Mouse (Mus musculus) R1 (cell line): ENCODE measurements at regions not wholly inside any gene's neighbourhood (a gene's known extent, or its start where the extent isn't known, plus 50 kb on each side); places are given as distances from the start of the nearest gene placed in this dataset.

Experiments
- DNase-seq: peaks from one replicate; pipeline ENCODE4 v3.0.0-alpha.2; 2018; ENCODE audit warnings: low read depth, low spot score

GRCm38 (mm10) chr16:78015401-78015800 lies 285.9 kb upstream of the Cxadr start:
- DNase-seq: no peak

- DNase-seq: no peak
These were observed 288.1 kb upstream of the Cxadr start for GRCm38 (mm10) chr16:78013049-78013819.

- no peak for DNase-seq
These were observed 297.3 kb upstream of the Cxadr start for GRCm38 (mm10) chr16:78004016-78004415.

- DNase-seq: no peak
These were observed 308.3 kb upstream of the Cxadr start for GRCm38 (mm10) chr16:77992986-77993385.

DNA sequence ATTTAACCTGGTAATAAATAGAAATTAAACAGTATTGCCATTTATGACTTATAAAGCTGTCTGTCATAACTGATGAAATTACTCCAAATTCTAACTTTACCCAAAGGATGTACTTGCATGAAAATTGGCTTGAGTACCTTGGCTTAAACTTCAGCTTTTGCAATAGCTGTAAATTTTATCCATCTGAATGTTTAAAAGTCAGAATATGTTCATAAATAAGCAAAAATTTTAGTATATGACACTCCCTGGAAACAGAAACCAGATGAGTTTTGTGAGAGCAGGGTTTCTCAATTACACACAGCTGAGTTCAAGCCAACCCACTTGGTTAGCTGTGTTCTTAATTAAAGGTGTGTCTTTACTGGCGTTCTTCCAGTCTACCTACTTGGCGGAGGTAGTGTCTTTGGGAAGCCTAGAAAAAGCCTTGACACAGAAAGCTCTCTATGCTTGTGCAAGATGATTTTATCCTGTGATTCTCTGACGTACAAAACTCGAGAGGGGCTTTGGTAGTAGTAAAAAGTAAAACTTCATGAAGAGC lies 311.4 kb upstream of the Cxadr start:
- no peak for DNase-seq

DNA sequence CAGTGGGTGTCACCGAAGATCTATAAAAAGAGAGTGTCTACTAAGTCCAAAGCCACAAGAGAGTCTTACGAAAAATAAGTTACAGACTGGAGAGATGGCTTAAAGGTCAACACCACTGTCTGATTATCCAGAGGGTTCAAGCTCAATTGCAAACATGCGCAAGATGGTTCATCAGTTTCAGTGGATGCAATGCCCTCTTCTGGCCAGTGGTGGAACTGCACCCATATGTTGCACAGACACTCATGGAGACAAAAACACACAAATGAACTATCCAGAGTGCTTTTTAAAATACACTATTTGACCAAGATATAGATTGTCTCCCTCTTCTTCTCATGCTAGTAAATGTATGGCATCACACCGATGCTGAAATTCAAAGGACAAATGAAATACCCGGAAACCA lies 312.1 kb upstream of the Cxadr start:
- peak; percentile 46 for DNase-seq

GRCm38 (mm10) chr16:77986884-77987529 lies 314.3 kb upstream of the Cxadr start:
- DNase-seq: no peak

- DNase-seq: no peak
These were observed 346.9 kb upstream of the Gm11146 start for GRCm38 (mm10) chr16:77948785-77949184.

- no peak for DNase-seq
These were observed 343.5 kb upstream of the Gm11146 start for GRCm38 (mm10) chr16:77945442-77945841.

GRCm38 (mm10) chr16:77931025-77931723 lies 329.3 kb upstream of the Gm11146 start:
- DNase-seq: no peak

DNA sequence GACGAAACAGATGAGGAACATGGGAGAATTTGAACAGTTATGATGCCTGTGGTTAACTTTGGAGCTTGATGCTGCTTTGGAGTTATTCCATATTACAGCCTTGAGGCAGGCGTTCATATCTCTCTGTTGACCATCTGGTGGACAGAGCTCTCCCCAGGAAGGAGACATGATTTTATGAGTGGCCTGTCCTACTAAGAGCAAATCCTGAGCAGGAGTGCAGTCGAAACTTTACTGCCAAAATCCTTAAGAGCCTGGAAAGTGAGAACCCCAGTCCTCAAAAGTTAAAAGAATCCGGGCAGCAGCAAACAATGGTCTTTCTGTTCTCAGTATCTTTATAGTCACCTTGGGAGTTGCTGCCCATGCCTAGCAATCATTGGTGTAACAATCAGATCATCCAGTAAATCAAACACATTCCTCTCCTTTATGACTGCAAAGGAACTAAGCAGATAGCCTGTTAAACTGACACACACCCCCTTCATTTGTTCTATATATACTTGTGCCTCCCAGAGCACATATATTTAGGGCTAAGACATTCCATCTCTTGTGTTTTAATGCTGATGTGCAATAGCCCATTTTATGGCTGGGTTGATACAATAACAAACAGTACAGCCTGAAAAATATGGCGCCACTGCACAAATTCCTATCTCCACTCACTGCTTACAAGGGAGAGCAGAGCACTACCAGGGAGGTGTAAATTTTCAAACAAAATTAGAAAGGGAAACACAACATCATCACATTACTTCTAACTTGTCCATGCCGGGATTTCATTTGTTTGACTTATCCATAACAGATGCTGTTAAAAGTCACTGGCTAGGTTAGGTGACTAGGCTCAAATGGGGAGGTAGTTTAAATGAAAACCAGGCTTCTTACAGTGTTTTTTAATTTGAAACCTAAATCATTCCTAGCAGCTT lies 312.5 kb upstream of the Gm11146 start:
- DNase-seq: no peak

DNA sequence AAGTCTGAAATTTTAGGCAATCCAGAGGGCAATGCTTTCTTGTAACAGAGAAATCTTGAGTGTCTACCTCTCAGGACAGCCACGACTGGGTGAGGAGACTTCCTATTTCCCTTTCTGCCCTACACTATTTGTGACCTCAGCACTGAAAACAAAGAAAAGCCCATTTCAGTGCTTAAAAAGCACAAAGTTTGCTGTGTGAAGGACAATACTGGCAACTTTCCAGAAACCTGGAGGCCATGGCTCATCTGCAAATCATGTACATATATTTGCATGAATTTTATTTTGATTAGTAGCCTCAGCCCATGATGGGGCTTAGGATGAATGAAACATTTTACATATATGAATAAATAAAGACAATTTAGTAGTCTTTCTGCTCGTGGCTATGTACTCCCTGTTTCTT lies 292.4 kb upstream of the Gm11146 start:
- no peak for DNase-seq

GRCm38 (mm10) chr16:77893690-77894089 lies 291.8 kb upstream of the Gm11146 start:
- DNase-seq: no peak

- no peak for DNase-seq
These were observed 290.8 kb upstream of the Gm11146 start for GRCm38 (mm10) chr16:77892731-77893130.

GRCm38 (mm10) chr16:77889348-77889747 lies 287.5 kb upstream of the Gm11146 start:
- no peak for DNase-seq

DNA sequence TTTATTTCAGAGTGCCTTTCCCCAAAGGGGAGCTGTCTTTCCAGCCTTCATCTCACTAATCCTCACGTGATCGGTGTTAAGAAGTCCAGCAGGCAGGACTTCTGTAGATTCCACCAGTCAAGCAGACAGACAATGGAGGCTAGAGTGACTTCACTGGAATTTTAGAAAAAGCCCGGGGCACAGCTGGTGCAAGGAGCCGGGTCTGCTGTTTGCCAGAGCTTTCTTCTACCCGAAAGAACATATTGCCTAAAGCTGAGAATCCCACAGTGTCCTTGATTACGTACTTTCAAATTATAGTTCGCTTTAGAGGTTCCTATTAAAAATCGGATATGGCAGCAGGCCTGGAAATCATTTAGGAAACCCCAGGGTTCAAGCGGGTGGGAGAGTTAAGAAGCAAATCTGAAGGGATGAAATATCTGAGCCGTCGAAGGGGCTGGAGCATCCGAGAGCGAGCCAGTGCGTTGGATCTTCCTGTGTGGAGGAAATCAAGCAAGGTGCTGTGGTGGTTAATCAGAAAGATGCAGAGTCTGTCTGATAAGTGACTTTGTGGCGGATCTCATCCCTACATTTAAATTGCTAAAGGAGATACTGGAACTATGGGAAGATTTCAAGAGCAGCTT lies 283.3 kb upstream of the Gm11146 start:
- DNase-seq: no peak

DNA sequence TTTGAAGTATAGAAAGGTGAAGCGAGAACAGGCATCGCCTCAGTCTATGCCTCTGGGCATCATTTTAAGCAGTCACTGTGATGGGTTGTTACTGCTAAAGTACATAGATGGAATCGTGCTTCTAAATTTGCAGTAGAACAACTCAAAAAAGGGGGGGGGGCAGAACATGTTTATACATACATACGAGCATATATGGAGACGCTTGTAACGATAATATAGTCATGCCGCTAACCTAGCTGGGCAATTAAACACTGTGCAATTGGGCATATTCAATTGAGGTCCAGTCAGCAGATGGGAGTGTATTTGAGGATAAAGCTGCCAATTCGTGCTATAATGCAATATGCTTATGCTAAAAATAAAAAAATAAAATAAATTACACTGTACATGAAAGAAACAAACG lies 282.6 kb upstream of the Gm11146 start:
- no peak for DNase-seq

DNA sequence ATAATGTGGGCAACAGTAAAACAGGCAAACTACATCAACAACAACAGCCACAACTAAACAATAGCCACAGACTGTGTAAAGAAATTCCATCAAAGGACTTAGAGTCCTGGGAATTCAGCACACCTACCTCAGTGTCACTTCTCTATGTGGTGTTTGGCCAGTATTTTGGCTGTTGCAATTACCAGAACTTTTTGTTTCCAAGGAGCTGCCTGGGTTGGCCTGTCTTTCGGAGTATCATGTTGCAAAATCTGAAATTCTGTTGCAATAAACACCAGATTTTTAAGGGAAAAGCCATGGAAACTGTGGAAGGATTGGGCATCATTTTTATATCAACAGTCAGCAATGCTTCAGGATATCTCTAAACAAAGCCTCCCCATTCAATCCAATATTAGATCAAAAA lies 275.1 kb upstream of the Gm11146 start:
- no peak for DNase-seq

DNA sequence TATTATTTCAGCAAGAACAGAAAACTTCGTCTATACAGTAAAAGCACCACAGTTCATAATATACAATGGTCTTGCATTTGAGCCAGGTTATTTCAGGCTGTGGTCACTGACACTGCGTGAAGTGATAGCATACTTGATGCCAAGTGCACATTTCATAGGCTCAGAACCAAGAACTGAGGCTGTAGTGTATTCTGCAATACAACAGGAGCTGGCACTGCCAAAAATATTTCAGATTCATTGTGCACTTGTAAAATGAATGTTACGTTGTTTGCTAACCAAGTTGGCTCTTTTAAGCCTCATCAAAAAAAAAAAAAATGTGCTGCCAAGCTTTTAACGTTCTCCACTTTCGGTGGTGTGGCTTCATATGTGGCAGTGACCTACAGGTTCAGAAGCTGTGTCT lies 261.4 kb upstream of the Gm11146 start:
- DNase-seq: no peak

DNA sequence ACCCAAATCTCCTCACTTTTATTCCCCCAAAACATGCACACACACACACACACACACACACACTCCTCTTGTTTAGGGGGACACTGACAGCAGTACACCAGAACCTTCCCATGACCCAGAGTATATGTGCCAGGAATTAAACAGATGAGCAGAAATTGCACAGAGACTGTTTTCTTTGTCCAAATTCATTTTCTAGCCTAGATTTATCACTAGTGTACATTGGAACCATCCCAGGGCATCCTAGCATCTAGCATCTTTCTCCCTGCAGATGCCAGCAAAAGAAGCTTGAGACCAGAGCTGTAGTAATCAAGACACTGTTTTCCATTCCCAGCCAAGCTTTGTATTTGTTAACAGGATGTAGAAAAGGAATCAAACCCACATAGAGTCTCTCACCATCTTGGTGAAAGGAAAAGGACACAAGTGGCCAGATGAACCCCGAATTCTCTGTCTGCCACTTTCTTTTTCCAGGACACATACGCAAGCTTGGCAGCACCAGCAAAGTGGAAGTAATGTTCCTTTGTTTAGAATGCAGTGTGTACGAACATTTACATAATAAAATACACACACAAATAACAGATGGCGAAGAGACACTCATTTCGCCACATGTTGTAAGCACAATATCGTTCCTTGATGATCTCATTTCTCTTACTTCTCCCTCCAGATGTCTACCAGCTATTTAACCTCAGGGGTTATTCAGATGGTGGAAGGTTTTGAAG lies 250.3 kb upstream of the Gm11146 start:
- DNase-seq: no peak
